Mouse (Mus musculus) cerebellum, adult 2 months (tissue): Measurements from ENCODE around the gene Pitpnm2.

Experiments used
- CTCF ChIP-seq: fragments of 200-500 bp; IDR thresholded peaks from 2 replicates; pipeline ENCODE4 v1.5.1; 2011; ENCODE audit warnings: low read depth, mild to moderate bottlenecking, control low read depth, low read length, moderate library complexity, borderline replicate concordance; ENCODE audit not compliant: insufficient read depth
- POLR2A ChIP-seq: fragments of 200-500 bp; IDR thresholded peaks from 2 replicates; pipeline ENCODE4 v1.6.1; 2011; ENCODE audit warnings: low read length, control low read depth, borderline replicate concordance; ENCODE audit not compliant: insufficient read depth

- peak; percentile 68 for TF ChIP-seq CTCF
- TF ChIP-seq POLR2A: no peak
These were observed 138.4 kb downstream of the Pitpnm2 start for GRCm38 (mm10) chr5:124111077-124111741.
